Mouse (Mus musculus) MEL (cell line): Measurements from ENCODE around the gene Ptges3.

Source experiments
- CTCF ChIP-seq, 3 experiments: IDR thresholded peaks in 2 of 3; conservative IDR thresholded peaks in 1 of 3; 2 replicates each; pipeline ENCODE4 v1.5.1; 2011 to 2012; ENCODE audit warnings: low read length in 3 of 3, low read depth in 2 of 3, mild to moderate bottlenecking in 2 of 3, improper control_type of control experiment in 1 of 3, inconsistent platforms in 1 of 3, mixed read lengths in 1 of 3, moderate library complexity in 1 of 3; ENCODE audit not compliant: control insufficient read depth in 1 of 3, insufficient read depth in 1 of 3, poor library complexity in 1 of 3, severe bottlenecking in 1 of 3
- ELF1 ChIP-seq: IDR thresholded peaks from 2 replicates; pipeline ENCODE4 v1.6.1; 2014; ENCODE audit warnings: low read depth, mild to moderate bottlenecking, inconsistent platforms, low read length, improper control_type of control experiment, moderate library complexity
- ETS1 ChIP-seq: IDR thresholded peaks from 2 replicates; pipeline ENCODE4 v1.6.1; 2012; ENCODE audit warnings: low read depth, mild to moderate bottlenecking, inconsistent platforms, low read length, improper control_type of control experiment, moderate library complexity
- GATA1 ChIP-seq: IDR thresholded peaks from 2 replicates; pipeline ENCODE4 v1.6.1; 2011; ENCODE audit warnings: low read depth, low read length, improper control_type of control experiment
- MAFK ChIP-seq: IDR thresholded peaks from 2 replicates; pipeline ENCODE4 v1.6.1; 2011; ENCODE audit warnings: low read depth, mild to moderate bottlenecking, low read length, improper control_type of control experiment, borderline replicate concordance
- RAD21 ChIP-seq: IDR thresholded peaks from 2 replicates; pipeline ENCODE4 v1.6.1; 2011; ENCODE audit warnings: mild to moderate bottlenecking, low read depth, low read length, improper control_type of control experiment
- ZKSCAN1 ChIP-seq: IDR thresholded peaks from 2 replicates; pipeline ENCODE4 v1.6.1; 2012; ENCODE audit warnings: low read depth, mild to moderate bottlenecking, inconsistent platforms, low read length, improper control_type of control experiment, moderate library complexity

- TF ChIP-seq RAD21 (no peak), ELF1 (no peak), CTCF (IDR thresholded peaks at IDR 0.05 in 2 of 3, conservative IDR thresholded peaks at IDR 0.05 in 1 of 3; ENCODE audit: control insufficient read depth in 1 of 3, insufficient read depth in 1 of 3, low read depth in 2 of 3, low read length in 3 of 3, poor library complexity in 1 of 3, severe bottlenecking in 1 of 3) (no peak), MAFK (no peak), ETS1 (no peak), ZKSCAN1 (no peak), GATA1 (no peak)
Measured at GRCm38 (mm10) chr10:128022196-128022595, 36.6 kb upstream of the Ptges3 start.
